Mouse (Mus musculus) c-Kit-positive CD71-positive TER-119-negative erythroid progenitor cells, embryonic 14.5 days (primary cell): Measurements from ENCODE around the gene Cdh13.

Experiments used
- DNase-seq: peaks from one replicate; pipeline ENCODE4 v3.0.0-alpha.2; 2013; ENCODE audit warnings: low read depth

Gene Cdh13

DNA sequence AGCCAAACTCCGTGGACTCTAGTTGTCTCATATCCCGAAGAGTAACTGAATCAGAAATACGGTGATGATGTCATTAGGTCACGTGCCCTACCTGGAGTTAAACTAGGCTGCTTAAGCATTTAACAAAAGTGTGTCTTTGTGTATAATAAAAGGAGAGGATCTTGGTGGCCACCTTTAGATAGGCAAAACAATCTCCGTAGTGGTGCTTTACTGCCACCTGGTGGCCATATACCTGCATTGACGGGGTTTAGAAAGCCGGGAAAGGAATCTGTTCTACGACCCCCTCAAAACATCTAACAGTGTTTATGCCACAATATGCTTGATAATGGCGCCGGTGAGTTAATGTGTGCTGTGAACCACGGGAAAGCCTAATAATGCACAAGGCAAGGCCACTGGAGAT lies 781.0 kb downstream of the Cdh13 start:
- DNase-seq = peak; percentile 3

DNA sequence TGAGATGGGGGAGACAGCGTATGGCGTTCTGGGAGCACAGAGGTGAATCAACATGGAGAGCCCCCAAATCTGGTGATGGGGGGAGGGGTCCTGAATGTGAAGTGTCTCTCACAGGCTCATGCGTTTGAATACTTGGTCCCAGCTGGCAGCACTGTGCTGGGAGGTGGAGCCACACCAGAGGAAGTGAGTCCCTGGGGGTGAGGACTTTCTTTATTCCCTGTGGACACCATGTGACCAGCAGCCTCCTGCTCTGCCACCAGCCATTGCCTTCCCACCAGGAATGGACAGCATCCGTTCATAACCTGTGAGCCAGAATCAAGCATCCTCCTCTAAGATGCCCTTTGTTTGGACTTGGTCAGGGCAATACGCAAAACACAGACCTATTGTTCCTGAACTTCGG lies 788.8 kb downstream of the Cdh13 start:
- no peak for DNase-seq

DNA sequence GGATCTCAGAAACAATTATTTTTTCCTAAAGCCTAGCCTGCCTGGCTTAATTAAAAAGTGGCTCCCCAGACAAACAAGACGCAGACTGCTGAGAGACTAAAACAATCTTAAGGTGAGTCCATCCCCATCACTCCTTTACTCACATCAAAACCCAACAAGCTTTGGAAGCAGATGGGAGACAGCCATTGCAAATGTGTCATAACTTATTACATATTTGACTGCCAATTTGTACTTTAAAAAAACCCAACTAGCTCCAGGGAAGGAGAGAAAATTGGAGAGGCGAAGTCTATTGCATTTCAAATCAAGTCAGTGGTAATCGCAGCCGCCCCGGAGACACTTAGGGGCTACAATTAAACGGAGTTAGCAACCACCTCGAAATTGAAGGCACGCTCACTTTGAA lies 801.5 kb downstream of the Cdh13 start:
- DNase-seq = no peak

DNA sequence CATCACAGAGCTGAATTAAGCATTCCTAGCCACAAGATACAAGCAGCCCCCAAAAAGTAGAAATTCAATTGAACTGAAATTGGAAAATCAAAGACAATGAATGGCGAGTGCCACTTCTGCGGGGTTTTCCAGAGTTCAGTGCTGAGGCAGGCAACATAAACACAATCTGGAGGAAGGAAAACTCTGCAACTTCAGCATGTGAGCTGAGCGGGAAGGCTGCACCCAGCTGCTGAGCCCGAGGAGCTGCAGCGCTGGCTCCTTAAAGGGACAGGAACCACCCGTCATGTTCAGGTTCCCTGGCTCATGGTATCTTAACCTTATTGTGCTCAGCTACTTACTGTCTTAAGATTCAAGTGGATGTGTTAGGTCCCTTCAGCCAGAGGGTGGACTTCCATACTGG lies 814.7 kb downstream of the Cdh13 start:
- DNase-seq = no peak

DNA sequence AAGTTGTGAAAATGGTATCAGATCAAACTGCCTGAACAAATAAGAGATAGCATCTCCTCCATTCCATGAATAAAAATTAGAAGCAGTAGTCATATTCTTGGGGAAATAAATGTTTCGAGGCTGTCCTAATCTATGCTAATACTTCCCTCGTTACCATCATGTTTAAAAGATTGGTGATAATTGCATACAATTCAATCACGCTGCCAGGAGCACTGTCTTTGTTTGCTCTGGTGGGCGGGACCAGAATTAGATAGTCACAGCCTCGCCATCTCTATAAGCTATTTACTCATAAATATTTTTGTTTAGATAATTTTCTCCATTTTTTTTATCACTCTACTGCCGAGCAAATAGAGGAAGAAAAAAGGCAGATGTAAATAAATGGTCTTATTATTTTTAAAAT lies 819.3 kb downstream of the Cdh13 start:
- no peak for DNase-seq

DNA sequence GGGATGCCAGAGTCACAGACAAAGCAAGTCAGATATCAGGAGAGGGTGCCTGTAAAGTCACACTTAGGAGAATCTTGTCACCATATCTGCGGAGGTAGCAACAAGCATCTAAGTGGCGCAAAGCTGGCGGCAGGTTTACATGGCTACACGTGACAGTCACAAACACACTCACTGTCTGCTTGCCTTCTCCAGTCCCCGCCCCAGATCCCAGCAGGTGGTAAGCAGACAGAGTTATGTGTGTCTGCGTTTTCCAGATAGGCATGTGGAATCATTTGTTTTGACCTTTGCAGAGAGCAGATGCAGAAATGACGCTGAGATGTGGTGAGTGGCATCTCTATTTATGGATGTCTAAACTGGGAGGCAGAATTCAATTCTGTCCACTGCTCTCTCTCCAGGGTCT lies 826.1 kb downstream of the Cdh13 start:
- DNase-seq = no peak

DNA sequence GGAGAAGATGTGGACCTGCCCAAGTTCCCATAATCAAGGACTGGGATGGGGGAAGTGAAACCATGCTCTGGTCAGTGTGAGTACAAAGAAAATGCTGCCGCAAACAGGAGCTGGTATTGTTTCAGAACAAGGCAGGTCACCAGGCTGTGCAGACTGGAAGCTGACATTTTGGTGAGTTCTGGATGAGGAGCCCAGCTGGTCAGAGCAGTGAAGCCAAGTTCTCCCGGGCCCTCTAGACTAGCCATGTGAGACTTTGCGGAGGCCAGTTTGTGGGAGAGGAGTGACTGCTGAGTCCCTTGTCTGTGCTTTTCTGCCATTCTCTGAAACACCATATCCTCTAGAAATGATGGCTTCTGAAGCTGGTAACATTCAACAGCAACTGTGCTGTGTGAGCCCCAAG lies 829.3 kb downstream of the Cdh13 start:
- DNase-seq = no peak

DNA sequence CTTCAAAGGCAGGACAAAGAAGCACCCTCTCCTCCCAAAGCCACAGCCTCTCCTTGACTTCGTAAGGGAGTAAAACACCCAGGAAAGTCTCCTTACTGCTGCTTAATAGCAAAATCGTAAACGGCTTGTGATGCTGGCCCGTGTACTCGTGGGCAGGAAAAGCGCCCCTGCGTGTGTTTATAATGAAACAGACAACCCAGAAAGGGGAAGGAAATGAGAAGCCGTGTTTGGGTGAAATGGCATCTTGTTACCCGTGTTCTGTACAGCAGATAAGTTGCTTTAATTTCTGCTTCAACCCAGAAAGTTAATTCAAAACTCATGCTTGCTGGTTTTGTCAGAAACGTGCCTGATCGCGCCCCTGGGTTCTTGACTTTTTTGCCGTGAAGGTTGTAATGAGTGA lies 837.7 kb downstream of the Cdh13 start:
- DNase-seq = no peak

DNA sequence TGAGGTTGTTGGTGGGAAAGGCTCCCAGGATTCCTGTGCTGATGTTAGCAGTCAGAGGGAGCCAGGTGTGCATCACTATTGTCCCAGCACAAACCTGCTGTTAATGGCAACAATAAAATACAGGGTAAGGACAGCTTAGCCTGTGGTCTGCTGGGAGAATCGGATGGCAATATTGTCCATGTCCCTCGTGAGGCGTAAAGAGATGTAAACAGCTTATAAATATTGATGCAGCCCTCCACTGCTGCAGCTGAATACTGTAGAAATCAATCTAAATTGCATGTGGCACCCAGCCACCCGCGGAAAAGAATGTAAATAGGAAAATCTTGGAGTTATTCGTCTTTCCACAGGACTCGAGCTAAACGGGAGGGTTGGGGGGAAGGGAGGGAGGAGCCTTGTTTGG lies 844.3 kb downstream of the Cdh13 start:
- DNase-seq = no peak

DNA sequence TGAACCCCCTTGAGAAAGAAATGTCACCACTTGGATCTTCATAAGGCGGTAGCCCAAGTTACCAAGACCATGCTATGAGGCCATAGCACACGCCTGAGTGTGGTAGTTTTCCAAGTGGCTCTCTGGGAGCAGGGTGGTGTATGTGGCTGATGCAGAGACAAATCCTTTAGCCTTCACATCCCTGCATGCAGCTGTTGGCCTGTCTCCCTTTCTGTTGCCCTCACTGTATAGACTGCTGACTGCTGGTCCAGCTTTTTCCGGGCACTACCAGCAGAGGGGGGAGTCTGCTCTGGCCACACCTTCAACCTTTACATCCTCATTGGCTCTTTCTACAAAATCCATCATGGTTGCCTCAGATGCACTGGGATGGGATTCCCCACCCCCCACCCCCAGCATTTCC lies 844.7 kb downstream of the Cdh13 start:
- DNase-seq = no peak

DNA sequence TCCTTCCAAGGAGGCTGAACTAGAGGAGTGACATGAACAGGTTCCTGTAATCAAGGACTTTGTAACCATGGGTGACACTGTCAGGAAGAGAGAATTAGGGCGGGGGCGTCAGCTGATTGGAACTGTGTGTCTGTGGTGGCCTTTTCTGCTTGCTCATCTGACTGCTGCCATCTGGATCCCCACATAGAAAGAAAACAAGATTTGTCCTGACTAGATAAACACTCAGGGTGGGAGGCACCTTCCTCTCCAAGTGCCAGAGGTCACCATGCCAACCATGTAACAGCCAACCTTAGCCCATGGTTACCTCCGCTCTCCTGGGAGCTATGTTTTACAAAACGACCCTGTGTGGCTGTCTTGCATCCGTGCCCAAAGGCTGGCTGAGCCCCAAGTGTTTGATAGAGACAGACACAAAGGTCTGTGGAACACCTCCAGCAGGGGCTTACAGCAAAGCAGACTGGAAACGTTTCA lies 873.0 kb downstream of the Cdh13 start:
- no peak for DNase-seq

DNA sequence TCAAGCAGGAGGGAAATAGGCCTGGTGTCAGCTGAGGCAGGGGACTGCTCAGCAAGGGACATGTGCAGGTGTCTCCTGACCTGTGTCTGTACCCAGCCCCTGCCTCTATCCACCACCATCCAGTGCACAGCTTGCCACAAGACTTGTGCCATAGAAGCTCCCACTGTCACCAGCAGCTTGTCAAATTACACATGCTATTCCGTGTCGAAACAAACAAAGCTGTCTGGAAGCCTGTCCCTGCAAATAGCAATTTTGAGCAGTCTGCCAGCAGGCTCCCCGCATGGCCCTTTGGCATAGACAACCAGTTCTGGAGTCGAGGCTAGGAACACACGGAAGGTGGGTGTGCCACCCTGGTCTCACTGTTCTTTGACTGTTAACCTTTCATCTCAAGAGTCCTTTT lies 875.1 kb downstream of the Cdh13 start:
- no peak for DNase-seq

DNA sequence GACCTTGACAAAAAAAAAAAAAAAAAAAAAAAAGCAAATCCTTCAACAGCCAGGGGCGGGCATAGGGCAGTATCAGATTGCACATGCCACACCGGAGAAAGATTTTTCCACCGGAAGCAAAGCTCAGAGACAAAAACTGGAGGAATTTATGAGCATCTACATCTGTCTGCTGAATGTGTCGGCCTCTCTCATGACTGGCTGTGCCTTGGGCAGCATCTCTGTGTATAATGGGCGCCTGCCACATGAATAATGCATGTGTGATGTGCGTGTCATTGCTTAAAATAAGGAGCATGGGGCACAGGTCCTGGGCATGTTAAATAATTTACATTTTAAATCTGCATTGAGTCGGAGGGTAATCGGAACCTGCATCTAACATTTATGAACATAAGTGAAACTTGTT lies 876.3 kb downstream of the Cdh13 start:
- no peak for DNase-seq

DNA sequence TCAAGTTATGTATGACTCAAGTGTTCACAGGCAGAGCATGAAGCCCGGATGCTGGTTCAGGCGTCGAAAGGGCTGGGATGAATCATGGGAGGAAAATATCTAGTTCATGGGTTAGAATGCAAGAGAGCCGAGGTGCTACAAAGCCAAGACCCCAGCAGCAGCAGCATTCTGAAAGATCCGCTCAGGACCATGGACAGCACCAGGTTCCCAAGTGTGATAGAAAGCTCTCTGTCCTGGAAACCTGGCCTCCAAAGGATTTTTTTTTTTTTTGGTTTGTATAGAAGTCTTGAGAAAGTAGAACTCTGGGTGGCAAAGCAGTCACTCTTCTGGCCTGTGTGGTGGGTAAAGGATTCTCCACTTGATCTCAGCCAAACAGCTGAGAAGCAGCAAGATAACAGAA lies 880.5 kb downstream of the Cdh13 start:
- peak; percentile 1 for DNase-seq

DNA sequence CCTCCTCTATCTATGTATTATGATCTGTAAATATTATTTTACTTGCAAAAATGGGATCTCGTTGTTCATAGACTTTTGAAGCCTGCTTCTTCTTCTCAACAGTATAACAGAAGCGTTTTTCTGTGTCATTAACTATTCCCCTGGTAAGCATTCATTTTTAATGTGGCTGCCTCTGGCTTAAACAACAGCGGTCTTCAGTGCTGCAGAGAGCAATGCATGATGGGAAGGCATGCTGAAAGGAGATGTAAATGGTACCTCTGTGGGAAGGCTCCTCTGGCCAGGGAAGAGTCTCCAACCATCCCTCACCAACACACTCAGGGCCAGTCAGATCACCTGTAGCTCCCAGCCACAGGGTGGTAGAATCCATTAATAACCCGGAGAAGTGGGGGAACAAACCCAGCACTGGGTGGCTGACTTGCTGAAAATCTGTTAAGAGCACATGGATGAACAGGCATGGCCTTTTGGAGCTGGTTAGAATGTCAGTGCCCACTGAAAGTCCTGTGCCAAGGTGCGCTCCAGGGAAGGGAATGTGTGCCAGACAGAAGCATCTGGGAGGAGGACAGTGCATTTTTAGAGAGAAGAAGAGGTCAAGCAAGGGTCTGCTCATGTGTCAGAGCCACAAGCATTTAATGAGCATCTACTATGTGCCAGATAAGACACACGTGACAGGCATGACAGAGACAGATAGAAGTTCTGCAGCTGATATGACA lies 893.8 kb downstream of the Cdh13 start:
- DNase-seq = no peak

DNA sequence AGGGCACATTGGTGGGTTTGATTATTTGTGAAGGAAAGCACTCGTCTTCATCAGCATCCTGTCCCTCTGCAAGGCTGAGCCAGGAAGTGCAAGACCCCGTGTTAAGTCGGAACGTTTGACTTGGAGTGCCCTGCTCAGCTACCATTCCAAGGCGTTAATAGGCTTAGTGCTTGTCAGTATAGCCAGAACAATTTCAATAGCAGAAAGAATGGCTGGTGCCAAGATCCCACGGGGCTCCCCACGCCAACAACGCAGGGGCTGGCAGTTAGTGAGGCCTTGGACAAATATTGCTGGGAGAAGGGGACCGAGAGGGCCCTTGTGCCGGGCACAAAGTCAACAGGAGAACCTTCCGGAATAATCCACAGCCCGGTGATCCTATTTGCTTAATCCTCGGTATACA lies 897.1 kb downstream of the Cdh13 start:
- no peak for DNase-seq

DNA sequence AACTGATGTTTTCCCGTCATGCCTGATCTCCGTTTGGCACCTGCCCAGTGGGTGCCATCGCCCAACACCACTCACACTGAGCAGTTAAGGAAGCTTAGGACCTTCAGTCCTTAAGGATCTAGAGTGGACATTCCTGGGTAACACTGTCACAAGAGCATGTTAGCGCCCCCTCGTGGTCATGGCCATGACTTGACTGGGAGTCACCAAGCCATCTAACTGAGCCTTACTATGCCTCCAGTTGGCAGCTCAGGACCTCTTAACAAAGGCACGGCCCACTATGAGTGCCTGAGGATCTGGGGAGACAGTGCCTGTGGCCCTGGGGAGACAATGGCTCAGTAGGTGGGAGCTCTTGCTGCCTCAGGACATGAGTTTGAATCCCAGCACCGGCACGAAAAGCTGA lies 912.2 kb downstream of the Cdh13 start:
- DNase-seq = no peak

DNA sequence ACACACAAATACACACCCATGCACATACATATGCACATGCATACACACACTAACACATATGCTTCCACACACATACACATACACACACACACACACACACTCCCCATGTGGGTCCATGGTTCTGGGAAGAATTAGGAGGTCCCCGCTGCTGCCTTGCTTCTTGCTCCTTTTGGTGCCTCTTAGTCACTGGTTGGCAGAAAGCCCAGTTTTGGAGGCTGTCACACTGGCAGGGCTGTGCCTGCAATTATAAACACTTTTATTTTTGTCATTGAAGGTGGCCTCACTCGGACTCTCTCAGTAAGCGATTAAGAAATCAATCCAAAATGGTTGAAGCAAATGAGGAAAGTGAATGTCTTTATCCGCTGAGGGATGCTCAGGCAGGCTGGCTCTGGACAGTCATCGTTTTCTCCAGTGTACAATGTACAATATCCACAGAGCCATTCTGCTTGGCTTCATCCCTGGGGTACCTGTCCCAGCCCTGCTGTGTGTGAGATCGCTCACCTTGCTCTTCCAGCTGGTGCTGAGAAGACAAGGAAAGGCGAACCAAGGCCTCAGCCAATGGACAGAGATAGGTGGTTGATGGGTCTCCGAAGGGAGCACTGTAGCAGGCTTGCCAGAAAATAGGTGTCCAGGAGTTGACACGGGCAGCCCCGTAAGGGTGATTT lies 913.1 kb downstream of the Cdh13 start:
- DNase-seq = no peak

DNA sequence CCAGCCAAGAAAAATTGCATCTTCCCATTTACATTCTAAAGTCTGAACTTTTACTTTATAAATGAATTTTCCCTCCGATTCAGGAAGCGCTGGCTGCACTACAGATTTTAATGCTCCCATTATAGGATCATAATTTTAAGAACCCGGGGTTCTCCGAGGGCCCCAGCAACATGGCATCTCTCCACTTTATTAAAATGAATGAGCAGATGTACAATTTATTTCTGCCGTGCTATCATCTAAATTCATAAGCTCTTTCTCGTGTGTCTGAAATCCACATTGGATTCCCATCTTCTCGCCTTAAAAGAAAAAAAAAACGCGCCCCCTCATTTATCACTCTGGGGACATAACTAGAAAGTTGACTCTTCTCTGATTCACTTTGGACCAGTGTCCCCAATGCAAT lies 925.0 kb downstream of the Cdh13 start:
- DNase-seq = no peak

DNA sequence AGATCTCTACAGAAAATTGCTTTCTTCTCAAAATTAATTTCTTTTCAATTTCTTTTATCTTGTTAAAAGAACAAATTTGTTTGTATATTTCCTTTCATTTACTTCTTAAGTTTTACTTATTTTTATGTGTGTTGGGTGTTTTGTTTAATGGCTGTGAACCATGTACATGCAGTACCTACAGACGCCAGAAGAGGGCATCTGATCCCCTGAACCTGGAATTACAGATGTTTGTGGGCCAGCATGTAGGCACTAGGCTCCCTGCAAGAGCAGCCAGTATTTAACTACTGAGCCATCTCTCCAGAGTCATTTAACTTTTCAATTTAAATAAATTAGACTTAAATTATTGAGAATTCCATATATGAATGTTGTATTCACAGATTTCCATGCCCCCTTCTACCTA lies 941.0 kb downstream of the Cdh13 start:
- DNase-seq = peak; percentile 6

DNA sequence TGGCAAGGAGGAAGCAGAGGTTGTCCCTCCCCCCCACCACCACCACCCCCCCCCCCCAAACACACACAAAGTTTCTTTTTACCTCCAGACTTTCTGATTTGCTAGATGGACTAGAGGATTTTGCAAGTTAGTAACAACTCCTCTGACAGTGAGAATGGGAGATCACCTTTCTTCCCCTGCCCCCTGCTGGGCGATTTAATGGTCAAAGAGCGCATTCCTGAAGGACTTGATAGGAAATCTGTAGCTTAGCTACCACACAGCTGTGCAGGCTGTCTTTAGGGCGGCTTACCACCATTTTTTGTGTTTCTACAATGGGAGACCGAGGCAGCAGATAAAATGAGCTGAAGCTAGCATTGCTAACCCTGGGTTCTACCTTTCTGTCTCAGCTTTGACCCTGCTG lies 961.6 kb downstream of the Cdh13 start:
- DNase-seq = no peak

DNA sequence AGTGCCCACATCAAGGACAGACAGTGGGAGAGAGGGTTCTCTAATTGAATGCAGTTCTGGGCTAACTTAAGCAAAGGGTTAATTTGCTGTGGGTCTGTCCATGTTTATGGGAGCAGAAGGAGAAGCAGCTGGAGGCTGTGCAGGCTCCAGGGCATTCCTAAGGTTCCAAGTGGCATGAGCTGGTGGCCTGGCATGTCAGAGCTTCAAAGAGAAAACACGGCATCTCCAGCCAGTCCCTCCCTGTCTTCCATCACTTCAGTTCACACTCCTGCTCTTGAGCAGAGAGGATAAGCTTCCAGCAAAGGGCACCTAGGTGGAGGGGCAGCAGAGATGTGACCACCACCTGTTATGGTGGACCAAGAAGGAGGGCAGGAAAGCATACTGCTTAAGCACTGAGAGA lies 962.1 kb downstream of the Cdh13 start:
- no peak for DNase-seq

DNA sequence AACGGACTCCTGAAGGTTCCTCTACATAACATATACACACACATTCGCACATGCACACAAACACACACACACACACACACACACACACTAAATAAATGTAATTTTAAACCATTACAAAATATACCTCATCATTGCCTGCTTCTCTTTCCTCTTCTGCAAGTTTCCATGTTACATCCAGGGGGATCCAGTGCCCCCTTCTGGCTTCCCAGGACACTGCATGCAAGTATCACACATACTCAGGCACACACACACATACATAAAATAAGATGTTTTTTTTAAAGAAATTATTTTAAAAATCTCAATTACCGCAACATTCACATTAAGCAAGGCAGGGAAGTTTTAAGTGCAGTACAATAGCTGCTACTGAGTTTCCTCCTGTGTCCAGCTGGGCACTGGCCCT lies 970.8 kb downstream of the Cdh13 start:
- DNase-seq = no peak

DNA sequence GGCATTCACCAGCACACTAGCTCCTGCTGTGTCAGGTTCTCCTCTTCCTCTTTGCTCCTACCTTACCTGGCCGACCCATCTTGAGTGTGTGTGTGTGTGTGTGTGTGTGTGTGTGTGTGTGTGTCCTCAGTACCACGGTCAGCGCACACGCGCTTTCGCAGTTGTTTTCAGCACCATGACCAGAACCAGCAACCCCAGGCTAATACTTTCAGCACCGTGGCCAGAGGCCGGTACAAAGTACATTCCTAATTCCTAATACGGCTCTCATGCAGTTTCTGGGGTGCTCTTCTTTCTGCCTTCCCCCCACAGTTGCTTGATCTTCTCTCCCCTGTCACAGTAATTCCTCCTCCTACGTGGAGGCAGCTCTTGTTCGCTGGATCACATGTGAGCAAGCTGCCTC lies 975.1 kb downstream of the Cdh13 start:
- no peak for DNase-seq
